Mouse (Mus musculus) heart, embryonic 15.5 days (tissue): ENCODE results near the gene Psmd6. TPM values are rescaled to one million over a fixed set of nuclear protein-coding genes. Genes with fewer than 3 reads are reported as not detected.

Experiments used
- ATAC-seq: fragments of 200-750 bp; cut with Nextera tagmentation; replicated peaks from 2 replicates; pipeline ENCODE4 v1.8.0; 2017; ENCODE audit warnings: low read depth, moderate TSS enrichment; ENCODE audit not compliant: insufficient number of reproducible peaks, insufficient read depth, low FRiP score
- H3K27ac ChIP-seq: fragments of 300-500 bp; sonication (generic); 2 replicates; pipeline ENCODE4 v1.5.1; 2015; ENCODE audit warnings: mild to moderate bottlenecking, inconsistent platforms
- H3K27me3 ChIP-seq: fragments of 300-500 bp; sonication (generic); 2 replicates; pipeline ENCODE4 v1.6.1; 2015; ENCODE audit warnings: inconsistent platforms
- H3K36me3 ChIP-seq: fragments of 300-500 bp; sonication (generic); 2 replicates; pipeline ENCODE4 v1.6.1; 2015; ENCODE audit warnings: mild to moderate bottlenecking, inconsistent platforms
- H3K4me1 ChIP-seq: fragments of 300-500 bp; sonication (generic); replicated peaks from 2 replicates; pipeline ENCODE4 v1.6.1; 2015; ENCODE audit warnings: inconsistent platforms
- H3K4me2 ChIP-seq: fragments of 300-500 bp; sonication (generic); 2 replicates; pipeline ENCODE4 v1.6.1; 2015; ENCODE audit warnings: inconsistent platforms, mild to moderate bottlenecking, moderate library complexity
- H3K4me3 ChIP-seq: fragments of 300-500 bp; sonication (generic); 2 replicates; pipeline ENCODE4 v1.5.1; 2015; ENCODE audit warnings: mild to moderate bottlenecking, inconsistent platforms
- H3K9ac ChIP-seq: fragments of 300-500 bp; sonication (generic); 2 replicates; pipeline ENCODE4 v1.6.1; 2015; ENCODE audit warnings: mild to moderate bottlenecking, inconsistent platforms
- H3K9me3 ChIP-seq: fragments of 300-500 bp; sonication (generic); replicated peaks from 2 replicates; pipeline ENCODE4 v1.6.1; 2016; ENCODE audit warnings: inconsistent platforms
- WGBS: fragments of 180-500 bp; shearing (Covaris S2); methylation state at CpG from one replicate; pipeline ENCODE4 v1.1.7; 2015; ENCODE audit warnings: mixed read lengths; 5-methylcytosine and 5-hydroxymethylcytosine counted together
- polyA plus RNA-seq: library from polyadenylated mRNA; unstranded; fragments of >200 nt; fragmentation: Nextera tagmentation; extraction: Ambion mirVana; gene quantifications from 2 replicates; pipeline ENCODE4 v1.2.1, GENCODE M21; 2015

Gene Psmd6
- polyA plus RNA-seq, 1 experiment from 2014 or later = 165 TPM

DNA sequence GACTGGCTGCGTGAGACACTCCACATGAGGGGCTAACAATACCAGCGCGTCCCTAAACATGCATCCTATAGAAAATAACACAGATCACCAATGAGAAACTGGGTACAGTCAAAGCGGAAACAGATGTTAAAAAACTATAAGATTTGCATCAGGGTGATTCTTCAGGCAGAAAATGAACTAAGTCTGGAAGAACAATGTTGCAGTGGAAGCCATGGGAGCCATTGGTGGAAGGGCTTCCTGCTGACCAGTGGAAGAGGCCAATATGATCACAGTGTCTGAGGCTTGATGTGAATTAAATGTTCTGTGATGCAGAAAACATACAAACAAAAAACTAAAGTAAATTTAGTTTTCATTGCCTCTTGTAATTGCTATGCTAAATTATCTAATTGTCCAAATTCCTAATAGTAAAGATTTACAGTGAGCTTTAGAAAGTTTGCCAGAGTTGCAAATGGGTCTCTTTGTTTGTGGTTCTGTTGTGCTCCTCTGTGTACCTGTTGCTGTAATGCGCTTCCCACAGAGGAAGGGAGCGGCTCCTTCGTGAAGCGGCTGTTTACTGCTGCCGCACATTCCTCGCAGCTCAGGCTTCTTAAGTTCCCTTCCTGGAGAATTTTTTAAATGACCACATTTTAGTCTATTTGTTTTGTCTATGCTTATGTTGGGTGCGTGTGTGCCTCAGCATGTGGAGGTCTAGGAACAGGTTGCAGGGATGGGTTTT is 58.1 kb downstream of the Psmd6 start:
- Histone ChIP-seq H3K9me3 (no peaks in the 10 kb centered on the region), H3K27me3 (no peaks in the 10 kb centered on the region), H3K4me1 (peaks cover 10% of the 10 kb centered on the region), H3K4me3 (no peak overlapping the region), H3K9ac (no peak overlapping the region), H3K4me2 (no peak overlapping the region), H3K27ac (no peak overlapping the region), H3K36me3 (0 out of 2 replicates have a peak, but pooled peaks cover 4% of the 10 kb centered on the region)
- no peak for ATAC-seq
- WGBS = 91% methylated on average over 11 of the region's 11 CpGs

Other genes with a start within 250 kb of the Psmd6 start
- gene Gm281, start 206.5 kb downstream of the Psmd6 start, polyA plus RNA-seq = not detected in 2 replicates
- 3.0 and 3.4 TPM in 2 replicates for gene Atxn7, start 159.5 kb downstream of the Psmd6 start, polyA plus RNA-seq
- 143 and 177 TPM in 2 replicates for gene Thoc7, start 159.1 kb downstream of the Psmd6 start, polyA plus RNA-seq
- not detected in 2 replicates for gene Olfr720, start 65.9 kb upstream of the Psmd6 start, polyA plus RNA-seq
- gene Olfr31, start 201.8 kb upstream of the Psmd6 start, polyA plus RNA-seq = not detected in 2 replicates
- gene Il3ra, start 225.3 kb upstream of the Psmd6 start, polyA plus RNA-seq = 4.7 and 8.5 TPM in 2 replicates